Comparison of ENCODE assay signal across 8 mouse cellular contexts in genomic region chr1:152955564-152956211, GRCm38 (mm10). TPM values are rescaled to one million over a fixed set of nuclear protein-coding genes. Genes with fewer than 3 reads are reported as not detected.
A peak's percentile ranks its signal among the peaks of the same experiment; 100 is the strongest.
DNase-seq lines count a peak whose midpoint lies in the region; ATAC-seq lines count a peak whose summit lies in the region.
"Had no signal": no experiment of that assay in that cellular context is flagged by ENCODE, and none has a peak within 500 bp of the region (broad histone marks: within the 10 kb centered on the region; RNA-seq: fewer than 3 reads in every experiment).

No protein-coding gene starts in this region.

- DNase-seq in lung, adult 18-20 months, result no peak
- DNase-seq in cerebellum, postnatal 25 days, result peak; percentile 69 to 75
- peak; percentile 20 for DNase-seq in right cerebral cortex, adult 18-20 months
- DNase-seq in c-Kit-positive CD71-positive TER-119-positive erythroid progenitor cells, embryonic 14.5 days (ENCODE audit: low spot score), result no peak

- H3K4me1 ChIP-seq in lung, embryonic 15.5 days, result peaks cover 16% of the 10 kb centered on the region
- peaks cover 15% of the 10 kb centered on the region for H3K4me1 ChIP-seq in heart, embryonic 16.5 days (ENCODE audit: control insufficient read depth, insufficient read depth, low read length)
- H3K4me1 ChIP-seq in limb, embryonic 13.5 days, result peaks cover 17% of the 10 kb centered on the region

- H3K4me3 ChIP-seq in lung, embryonic 15.5 days, result peak overlapping the region; percentile 48
- H3K4me3 ChIP-seq in heart, embryonic 16.5 days (ENCODE audit: low read length), result peak overlapping the region; percentile 41
- H3K4me3 ChIP-seq in limb, embryonic 13.5 days, result peak overlapping the region; percentile 48
- H3K4me3 ChIP-seq: erythroblast, embryonic 14.5 days had no signal

- no peaks in the 10 kb centered on the region for H3K36me3 ChIP-seq in lung, embryonic 15.5 days
- H3K36me3 ChIP-seq in heart, embryonic 16.5 days (ENCODE audit: control insufficient read depth, insufficient read depth), result no peaks in the 10 kb centered on the region
- H3K36me3 ChIP-seq in limb, embryonic 13.5 days, result no peaks in the 10 kb centered on the region

- 1% methylated on average over 40 of the region's 40 CpGs for WGBS in lung, embryonic 15.5 days
- WGBS in heart, embryonic 16.5 days, result 4% methylated on average over 40 of the region's 40 CpGs
- WGBS in limb, embryonic 13.5 days, result 1% methylated on average over 40 of the region's 40 CpGs

- no peak overlapping the region for H3K9ac ChIP-seq in lung, embryonic 15.5 days
- H3K9ac ChIP-seq in heart, embryonic 16.5 days (ENCODE audit: low read length), result no peak overlapping the region
- no peak overlapping the region for H3K9ac ChIP-seq in limb, embryonic 13.5 days

- ATAC-seq in lung, embryonic 15.5 days (ENCODE audit: borderline replicate concordance, extremely low read depth, low FRiP score, low TSS enrichment), result peak; percentile 27; the same call in 1 of the 2 replicates
- ATAC-seq in heart, embryonic 16.5 days (replicated peaks; ENCODE audit: extremely low read depth, insufficient read depth, low FRiP score), result no peak
- ATAC-seq in limb, embryonic 13.5 days (ENCODE audit: low FRiP score, low read depth), result no peak

- H3K4me2 ChIP-seq in lung, embryonic 15.5 days, result peak overlapping the region; percentile 77
- peak overlapping the region; percentile 53 for H3K4me2 ChIP-seq in heart, embryonic 16.5 days (ENCODE audit: low read depth, low read length)
- peak overlapping the region; percentile 77 for H3K4me2 ChIP-seq in limb, embryonic 13.5 days (replicated peaks)

- H3K27me3 ChIP-seq in lung, embryonic 15.5 days, result peaks cover 44% of the 10 kb centered on the region
- peaks cover 42% of the 10 kb centered on the region for H3K27me3 ChIP-seq in heart, embryonic 16.5 days (ENCODE audit: control insufficient read depth, insufficient read depth, low read length)
- peaks cover 62% of the 10 kb centered on the region for H3K27me3 ChIP-seq in limb, embryonic 13.5 days

- H3K9me3 ChIP-seq in lung, embryonic 15.5 days, result no peaks in the 10 kb centered on the region
- H3K9me3 ChIP-seq in heart, embryonic 16.5 days (replicated peaks; ENCODE audit: control insufficient read depth, low read length), result no peaks in the 10 kb centered on the region
- H3K9me3 ChIP-seq in limb, embryonic 13.5 days, result no peaks in the 10 kb centered on the region

- H3K27ac ChIP-seq in lung, embryonic 15.5 days, result no peak overlapping the region
- H3K27ac ChIP-seq in heart, embryonic 16.5 days (ENCODE audit: low read length), result no peak overlapping the region
- no peak overlapping the region for H3K27ac ChIP-seq in limb, embryonic 13.5 days

RNA-seq across cellular contexts. Expression of gene Nmnat2, which starts 0.9 kb away (rescaled TPM):
- 4.3 and 5.0 TPM in 2 replicates for polyA plus RNA-seq in lung, embryonic 15.5 days (2015; fragmentation: Nextera tagmentation; extraction: Ambion mirVana)
- 0.58 and 1.1 TPM in 2 replicates for polyA plus RNA-seq in heart, embryonic 16.5 days (2015; fragmentation: Nextera tagmentation; extraction: Ambion mirVana)
- 0.91 and 1.5 TPM in 2 replicates for polyA plus RNA-seq in limb, embryonic 13.5 days (2015; fragmentation: Nextera tagmentation; extraction: Ambion mirVana)
- polyA plus RNA-seq: erythroblast, embryonic 14.5 days had no signal

RNA-seq across cellular contexts. Expression of gene Smg7, which starts 53.2 kb away (rescaled TPM):
- polyA plus RNA-seq in lung, embryonic 15.5 days (2015; fragmentation: Nextera tagmentation; extraction: Ambion mirVana), result 29.7 and 31.2 TPM in 2 replicates
- polyA plus RNA-seq in heart, embryonic 16.5 days (2015; fragmentation: Nextera tagmentation; extraction: Ambion mirVana), result 21.5 and 23.2 TPM in 2 replicates
- 28.0 and 29.3 TPM in 2 replicates for polyA plus RNA-seq in limb, embryonic 13.5 days (2015; fragmentation: Nextera tagmentation; extraction: Ambion mirVana)

Comparison
In these comparisons a context has a peak if more than half of its experiments do, and no peak if none do; other contexts are left out.
1. DNase-seq: peak in cerebellum, postnatal 25 days (2 of 2) and right cerebral cortex, adult 18-20 months (single experiment); none in lung, adult 18-20 months (0 of 2) and c-Kit-positive CD71-positive TER-119-positive erythroid progenitor cells, embryonic 14.5 days (single experiment).
2. Peak in every context shown above with its lines, with median percentiles within 50 percentile points of each other: H3K4me2 ChIP-seq and H3K4me3 ChIP-seq.